Mouse (Mus musculus) frontal cortex, postnatal 25 days (tissue): ENCODE measurements around the gene Adamts9.

Source experiments
- DNase-seq, 2 experiments: peaks; one replicate each; pipeline ENCODE4 v3.0.0; 2022; ENCODE audit warnings: low spot score in 2 of 2

Gene Adamts9

GRCm38 (mm10) chr6:92727351-92727986 is 215.8 kb downstream of the Adamts9 start:
- no peak for DNase-seq

- DNase-seq, result no peak
Measured at GRCm38 (mm10) chr6:92726121-92726520, 217.2 kb downstream of the Adamts9 start.

- no peak for DNase-seq
Measured at GRCm38 (mm10) chr6:92724394-92724793, 218.9 kb downstream of the Adamts9 start.
